Mouse (Mus musculus): Measurements from ENCODE around the gene Cdh5. TPM values are rescaled to one million over a fixed set of nuclear protein-coding genes. Genes with fewer than 3 reads are reported as not detected.
"Not testable (repeated sequence)": the region's sequence is repeated elsewhere in the genome, so short reads cannot be mapped to it uniquely, and the experiment has no call there.

Cdh5 gene
- polyA plus RNA-seq, 1 experiment: 0.34 TPM

DNA sequence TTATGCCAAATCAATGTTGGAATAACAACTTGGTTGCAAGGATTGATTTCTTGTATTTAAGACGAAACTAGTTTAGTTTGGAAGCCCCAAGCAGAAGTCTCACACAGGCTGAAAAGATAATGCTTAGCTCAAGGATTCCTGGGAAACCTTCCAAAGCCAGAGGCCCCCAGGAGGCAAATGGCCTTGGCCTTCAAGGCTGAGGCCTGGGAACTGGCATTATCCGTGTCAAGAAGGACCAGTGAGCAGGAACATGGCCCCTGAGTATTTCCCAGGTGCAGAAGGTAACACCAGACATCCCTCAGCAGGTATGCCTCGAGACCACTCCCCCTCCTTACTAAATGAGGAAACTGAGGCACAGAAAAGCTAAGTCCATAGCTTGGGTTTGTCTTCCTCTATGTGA is 12.5 kb upstream of the Cdh5 start:
- H3K27ac ChIP-seq (ENCODE audit: insufficient read depth, low read length): no peak overlapping the region
- no peaks in the 10 kb centered on the region for H3K27me3 ChIP-seq (ENCODE audit: control insufficient read depth, insufficient read depth, low read length, poor library complexity, severe bottlenecking)
- no peak overlapping the region for H3K4me3 ChIP-seq (ENCODE audit: low read depth, low read length)
- H3K9ac ChIP-seq (ENCODE audit: low read depth, poor library complexity, severe bottlenecking): no peak overlapping the region
- no peaks in the 10 kb centered on the region for H3K36me3 ChIP-seq (ENCODE audit: control insufficient read depth, insufficient read depth, low read length, poor library complexity, severe bottlenecking)
- TF ChIP-seq EP300 (IDR thresholded peaks at IDR 0.05; ENCODE audit: insufficient read depth, low read depth, low read length) (no peak), POLR2A (IDR thresholded peaks at IDR 0.05; ENCODE audit: insufficient read depth, low read length) (no peak), CTCF (IDR thresholded peaks at IDR 0.05; ENCODE audit: low read depth, low read length) (no peak)
- H3K9me3 ChIP-seq (replicated peaks; ENCODE audit: control insufficient read depth, insufficient read depth, low read length, poor library complexity, severe bottlenecking): no peaks in the 10 kb centered on the region
- H3K4me1 ChIP-seq (ENCODE audit: control insufficient read depth, insufficient read depth, low read length): no peaks in the 10 kb centered on the region

DNA sequence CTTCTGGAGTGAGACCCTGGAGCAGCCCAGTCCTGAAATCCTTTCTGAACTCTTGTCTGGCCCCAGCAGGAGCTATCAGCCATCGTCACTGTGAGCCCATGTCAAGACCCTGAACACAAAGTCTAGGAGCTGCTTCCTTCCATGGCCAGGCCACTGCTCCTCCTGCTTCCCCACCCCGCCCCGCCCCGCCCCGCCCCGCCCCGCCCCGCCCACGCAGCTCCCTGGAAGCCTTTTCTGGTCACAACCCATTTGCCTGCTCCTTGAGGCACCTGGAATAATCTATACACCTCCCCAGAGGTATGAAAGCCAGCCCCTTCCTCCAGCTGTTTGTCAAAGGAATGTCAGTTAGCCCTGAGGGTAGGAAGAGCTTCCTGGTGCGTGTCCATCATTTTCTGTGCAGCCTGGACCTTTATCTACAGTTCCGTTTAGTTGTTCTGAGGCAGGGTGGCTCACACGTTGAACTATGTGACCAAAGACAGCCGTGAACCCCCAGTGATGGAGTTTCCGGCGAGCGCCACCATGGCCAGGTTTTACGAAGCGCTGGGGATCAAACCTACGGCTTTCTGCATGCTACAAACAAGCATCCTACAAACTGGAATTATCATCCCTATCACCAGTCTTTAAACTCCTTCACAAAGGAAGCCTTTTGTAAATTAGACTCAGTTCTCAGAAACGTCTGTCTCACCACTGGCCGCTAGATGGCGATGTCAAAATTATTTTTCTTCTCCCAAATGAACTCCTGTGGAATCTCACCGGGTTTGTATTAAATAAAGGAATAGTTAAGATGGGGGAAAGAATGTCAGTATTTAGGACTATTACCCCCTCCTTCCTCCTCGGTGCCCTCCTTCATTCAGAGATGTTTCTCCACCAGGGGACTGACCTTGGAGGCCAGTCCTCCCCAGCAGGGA is 10.2 kb upstream of the Cdh5 start:
- not testable (repeated sequence) for H3K27me3 ChIP-seq (ENCODE audit: control insufficient read depth, insufficient read depth, low read length, poor library complexity, severe bottlenecking); H3K4me1 ChIP-seq (ENCODE audit: control insufficient read depth, insufficient read depth, low read length); H3K36me3 ChIP-seq (ENCODE audit: control insufficient read depth, insufficient read depth, low read length, poor library complexity, severe bottlenecking); H3K27ac ChIP-seq (ENCODE audit: insufficient read depth, low read length); H3K4me3 ChIP-seq (ENCODE audit: low read depth, low read length); H3K9ac ChIP-seq (ENCODE audit: low read depth, poor library complexity, severe bottlenecking); H3K9me3 ChIP-seq (replicated peaks; ENCODE audit: control insufficient read depth, insufficient read depth, low read length, poor library complexity, severe bottlenecking)

DNA sequence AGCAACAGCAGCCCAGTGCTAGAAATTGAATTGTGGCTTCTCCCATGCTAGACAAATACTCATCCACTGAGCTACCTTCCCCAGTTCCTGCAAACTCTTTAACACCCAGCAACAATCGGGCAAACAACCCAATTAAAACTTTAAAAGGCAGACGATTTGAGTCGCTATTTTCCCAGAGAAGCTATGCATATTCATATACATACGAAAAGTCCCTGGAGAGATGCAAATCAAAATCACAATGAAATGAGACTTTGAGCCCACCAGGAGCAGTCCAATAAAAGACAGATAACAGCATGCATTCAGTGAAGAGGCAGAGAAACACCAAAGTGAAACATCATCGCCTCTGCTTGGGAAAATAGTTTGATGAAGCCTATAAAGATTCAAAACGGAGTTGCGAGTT is 8.1 kb upstream of the Cdh5 start:
- H3K27me3 ChIP-seq (ENCODE audit: control insufficient read depth, insufficient read depth, low read length, poor library complexity, severe bottlenecking): 0 out of 2 replicates have a peak, but pooled peaks cover 3% of the 10 kb centered on the region
- H3K27ac ChIP-seq (ENCODE audit: insufficient read depth, low read length): no peak overlapping the region
- no peak overlapping the region for H3K4me3 ChIP-seq (ENCODE audit: low read depth, low read length)
- H3K36me3 ChIP-seq (ENCODE audit: control insufficient read depth, insufficient read depth, low read length, poor library complexity, severe bottlenecking): no peaks in the 10 kb centered on the region
- TF ChIP-seq CTCF (IDR thresholded peaks at IDR 0.05; ENCODE audit: low read depth, low read length) (no peak), POLR2A (IDR thresholded peaks at IDR 0.05; ENCODE audit: insufficient read depth, low read length) (no peak)
- no peak overlapping the region for H3K9ac ChIP-seq (ENCODE audit: low read depth, poor library complexity, severe bottlenecking)
- H3K9me3 ChIP-seq (replicated peaks; ENCODE audit: control insufficient read depth, insufficient read depth, low read length, poor library complexity, severe bottlenecking): no peaks in the 10 kb centered on the region
- H3K4me1 ChIP-seq (ENCODE audit: control insufficient read depth, insufficient read depth, low read length): no peaks in the 10 kb centered on the region

DNA sequence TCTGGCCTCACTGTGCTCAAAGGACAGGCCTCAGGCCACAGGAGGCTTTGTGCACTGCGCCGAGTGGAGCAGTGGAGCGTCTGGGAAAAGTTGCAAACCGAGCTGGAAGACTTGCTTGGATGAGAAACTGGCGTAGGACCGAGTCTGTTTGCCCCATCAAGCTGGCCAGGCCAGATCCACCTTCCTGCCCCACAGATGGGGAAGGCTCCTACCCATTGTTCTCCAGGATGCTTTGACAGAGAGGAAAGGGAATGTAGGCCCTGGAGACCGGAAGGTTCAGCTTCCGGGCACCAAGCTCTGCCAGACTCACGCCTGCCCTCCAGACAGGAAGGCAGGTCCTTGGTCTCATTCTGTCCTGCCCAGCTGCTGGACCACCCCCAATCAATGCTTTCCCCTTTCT is 5.8 kb upstream of the Cdh5 start:
- Histone ChIP-seq H3K27me3 (ENCODE audit: control insufficient read depth, insufficient read depth, low read length, poor library complexity, severe bottlenecking) (0 out of 2 replicates have a peak, but pooled peaks cover 3% of the 10 kb centered on the region), H3K27ac (ENCODE audit: insufficient read depth, low read length) (no peak overlapping the region), H3K9me3 (replicated peaks; ENCODE audit: control insufficient read depth, insufficient read depth, low read length, poor library complexity, severe bottlenecking) (no peaks in the 10 kb centered on the region), H3K4me1 (ENCODE audit: control insufficient read depth, insufficient read depth, low read length) (no peaks in the 10 kb centered on the region), H3K36me3 (ENCODE audit: control insufficient read depth, insufficient read depth, low read length, poor library complexity, severe bottlenecking) (no peaks in the 10 kb centered on the region), H3K9ac (ENCODE audit: low read depth, poor library complexity, severe bottlenecking) (no peak overlapping the region), H3K4me3 (ENCODE audit: low read depth, low read length) (no peak overlapping the region)
- TF ChIP-seq CTCF (IDR thresholded peaks at IDR 0.05; ENCODE audit: low read depth, low read length): no peak
- TF ChIP-seq EP300 (IDR thresholded peaks at IDR 0.05; ENCODE audit: insufficient read depth, low read depth, low read length): no peak
- no peak for TF ChIP-seq POLR2A (IDR thresholded peaks at IDR 0.05; ENCODE audit: insufficient read depth, low read length)

DNA sequence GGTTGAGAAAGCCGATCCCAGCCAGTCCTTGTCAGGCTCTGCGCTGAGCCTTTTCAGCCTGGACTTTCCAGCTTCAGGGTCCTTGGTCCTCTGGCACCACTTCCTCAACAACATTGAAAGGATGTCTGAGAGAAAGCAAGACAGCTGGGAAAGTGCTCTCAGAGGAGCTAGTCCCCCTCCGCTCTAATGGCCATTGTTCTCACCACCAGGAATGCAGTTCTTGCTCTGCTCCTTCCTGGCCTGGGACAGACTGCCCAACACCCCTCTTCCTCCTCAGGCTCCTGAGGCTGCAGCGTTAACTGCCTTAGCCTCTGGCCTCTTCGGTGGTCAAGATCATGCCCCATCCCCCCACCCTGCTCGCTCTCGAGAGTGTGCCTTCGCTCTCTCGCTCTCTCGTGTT is 4.8 kb upstream of the Cdh5 start:
- H3K9me3 ChIP-seq (replicated peaks; ENCODE audit: control insufficient read depth, insufficient read depth, low read length, poor library complexity, severe bottlenecking): no peaks in the 10 kb centered on the region
- TF ChIP-seq EP300 (IDR thresholded peaks at IDR 0.05; ENCODE audit: insufficient read depth, low read depth, low read length): no peak
- no peak for TF ChIP-seq POLR2A (IDR thresholded peaks at IDR 0.05; ENCODE audit: insufficient read depth, low read length)
- no peak for TF ChIP-seq CTCF (IDR thresholded peaks at IDR 0.05; ENCODE audit: low read depth, low read length)
- no peak overlapping the region for H3K27ac ChIP-seq (ENCODE audit: insufficient read depth, low read length)
- H3K27me3 ChIP-seq (ENCODE audit: control insufficient read depth, insufficient read depth, low read length, poor library complexity, severe bottlenecking): 0 out of 2 replicates have a peak, but pooled peaks cover 3% of the 10 kb centered on the region
- no peak overlapping the region for H3K4me3 ChIP-seq (ENCODE audit: low read depth, low read length)
- no peak overlapping the region for H3K9ac ChIP-seq (ENCODE audit: low read depth, poor library complexity, severe bottlenecking)
- no peaks in the 10 kb centered on the region for H3K36me3 ChIP-seq (ENCODE audit: control insufficient read depth, insufficient read depth, low read length, poor library complexity, severe bottlenecking)
- no peaks in the 10 kb centered on the region for H3K4me1 ChIP-seq (ENCODE audit: control insufficient read depth, insufficient read depth, low read length)

DNA sequence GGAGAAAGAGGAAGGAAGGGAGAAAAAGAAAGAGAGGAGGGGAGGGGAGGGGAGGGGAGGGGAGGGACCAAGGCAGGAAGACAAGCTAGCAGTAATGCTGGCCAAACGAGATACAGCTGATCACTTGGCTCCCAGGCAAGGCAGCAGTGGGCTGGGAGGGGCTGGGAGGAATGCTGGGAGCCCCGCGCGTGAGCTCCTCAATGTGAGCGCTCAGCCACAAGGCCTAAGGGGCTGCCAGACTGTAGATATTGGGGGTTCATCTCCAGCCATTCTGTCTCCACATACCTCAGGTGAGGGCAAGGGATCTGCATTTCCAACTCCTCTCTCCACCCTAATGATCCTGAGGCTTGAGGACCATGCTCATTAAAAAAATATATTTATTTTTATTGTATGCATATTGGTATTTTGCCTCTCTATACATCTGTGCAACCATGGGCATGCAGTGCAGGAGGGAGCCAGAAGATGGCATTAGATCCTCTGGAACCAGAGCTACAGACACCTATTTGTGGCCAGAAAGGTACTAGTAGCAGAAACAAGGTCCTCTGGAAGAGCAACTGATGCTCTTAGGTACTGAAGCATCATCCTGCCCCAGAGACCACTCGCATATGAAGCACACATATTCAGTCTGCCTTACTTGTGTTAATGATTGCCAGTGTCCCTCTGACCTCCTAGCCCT is 2.6 kb upstream of the Cdh5 start:
- Histone ChIP-seq H3K4me3 (ENCODE audit: low read depth, low read length) (no peak overlapping the region), H3K36me3 (ENCODE audit: control insufficient read depth, insufficient read depth, low read length, poor library complexity, severe bottlenecking) (no peaks in the 10 kb centered on the region), H3K9me3 (replicated peaks; ENCODE audit: control insufficient read depth, insufficient read depth, low read length, poor library complexity, severe bottlenecking) (no peaks in the 10 kb centered on the region), H3K27ac (ENCODE audit: insufficient read depth, low read length) (no peak overlapping the region), H3K4me1 (ENCODE audit: control insufficient read depth, insufficient read depth, low read length) (no peaks in the 10 kb centered on the region), H3K9ac (ENCODE audit: low read depth, poor library complexity, severe bottlenecking) (no peak overlapping the region), H3K27me3 (ENCODE audit: control insufficient read depth, insufficient read depth, low read length, poor library complexity, severe bottlenecking) (0 out of 2 replicates have a peak, but pooled peaks cover 3% of the 10 kb centered on the region)
- TF ChIP-seq EP300 (IDR thresholded peaks at IDR 0.05; ENCODE audit: insufficient read depth, low read depth, low read length): no peak
- TF ChIP-seq CTCF (IDR thresholded peaks at IDR 0.05; ENCODE audit: low read depth, low read length): no peak
- no peak for TF ChIP-seq POLR2A (IDR thresholded peaks at IDR 0.05; ENCODE audit: insufficient read depth, low read length)
